Mouse (Mus musculus): Measurements from ENCODE around the gene Gabbr2. TPM values are rescaled to one million over a fixed set of nuclear protein-coding genes. Genes with fewer than 3 reads are reported as not detected.

Gabbr2 gene
- total and polyA plus RNA-seq, 2 experiments from 2014 or later: 17.7 to 98.9 TPM

- no peak for ATAC-seq
These were observed 31.5 kb downstream of the Gabbr2 start for GRCm38 (mm10) chr4:46960208-46960607.

GRCm38 (mm10) chr4:46959776-46960175 lies 31.9 kb downstream of the Gabbr2 start:
- TF ChIP-seq CTCF (IDR thresholded peaks at IDR 0.05; ENCODE audit: low read depth): no peak
- Histone ChIP-seq H3K4me3 (ENCODE audit: low read length) (no peak overlapping the region), H3K27ac (no peak overlapping the region), H3K4me2 (ENCODE audit: low read depth, low read length) (no peak overlapping the region), H3K27me3 (ENCODE audit: insufficient read depth, low read length) (no peaks in the 10 kb centered on the region), H3K9ac (replicated peaks; ENCODE audit: low read length) (no peak overlapping the region), H3K36me3 (ENCODE audit: insufficient read depth, low read length) (no peaks in the 10 kb centered on the region), H3K9me3 (ENCODE audit: low read length) (no peaks in the 10 kb centered on the region), H3K4me1 (ENCODE audit: insufficient read depth, low read length) (peaks cover 4% of the 10 kb centered on the region)
- DNase-seq (ENCODE audit: low spot score) (no peak), ATAC-seq (no peak)
- 93% methylated on average over 6 of the region's 6 CpGs for WGBS

More at GRCm38 (mm10) chr4:46960208-46960607, 31.5 kb downstream of the Gabbr2 start:
- Histone ChIP-seq H3K27ac (no peak overlapping the region), H3K36me3 (ENCODE audit: insufficient read depth, low read length) (no peaks in the 10 kb centered on the region), H3K4me1 (ENCODE audit: insufficient read depth, low read length) (peaks cover 4% of the 10 kb centered on the region), H3K27me3 (ENCODE audit: insufficient read depth, low read length) (no peaks in the 10 kb centered on the region), H3K9ac (replicated peaks; ENCODE audit: low read length) (no peak overlapping the region), H3K4me2 (ENCODE audit: low read depth, low read length) (no peak overlapping the region), H3K4me3 (ENCODE audit: low read length) (no peak overlapping the region), H3K9me3 (ENCODE audit: low read length) (no peaks in the 10 kb centered on the region)
- WGBS: 69% methylated on average over 10 of the region's 10 CpGs
- no peak for TF ChIP-seq CTCF (IDR thresholded peaks at IDR 0.05; ENCODE audit: low read depth)
- no peak for DNase-seq (ENCODE audit: low spot score)

DNA sequence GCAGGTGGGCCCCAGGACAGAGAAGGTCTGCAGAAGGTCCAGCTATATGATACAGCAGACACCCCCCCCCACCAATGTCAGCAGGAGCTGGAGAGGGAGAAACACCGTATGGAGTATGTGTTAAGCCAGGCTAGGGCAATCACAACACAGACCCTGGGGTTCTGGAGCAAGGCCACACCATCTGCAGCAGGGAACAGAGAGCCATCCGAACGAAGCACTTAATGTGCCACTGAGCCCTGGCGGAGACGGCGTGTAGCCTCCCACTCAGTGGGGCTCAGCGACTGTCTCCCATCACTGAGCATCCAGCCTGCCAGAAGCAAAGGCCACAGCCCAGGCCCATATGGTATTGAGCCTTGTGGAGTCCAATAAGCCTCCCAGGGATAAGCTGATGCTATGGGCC lies 33.7 kb downstream of the Gabbr2 start:
- DNase-seq (ENCODE audit: low spot score): peak; percentile 54
- Histone ChIP-seq H3K27ac (0 out of 2 replicates have a peak overlapping the region, but pooled peaks have one; percentile 15), H3K9ac (replicated peaks; ENCODE audit: low read length) (no peak overlapping the region), H3K27me3 (ENCODE audit: insufficient read depth, low read length) (no peaks in the 10 kb centered on the region), H3K4me3 (ENCODE audit: low read length) (no peak overlapping the region), H3K4me2 (ENCODE audit: low read depth, low read length) (no peak overlapping the region), H3K36me3 (ENCODE audit: insufficient read depth, low read length) (no peaks in the 10 kb centered on the region), H3K4me1 (ENCODE audit: insufficient read depth, low read length) (peaks cover 4% of the 10 kb centered on the region), H3K9me3 (ENCODE audit: low read length) (no peaks in the 10 kb centered on the region)
- TF ChIP-seq CTCF (IDR thresholded peaks at IDR 0.05; ENCODE audit: low read depth): no peak
- peak; percentile 64 for ATAC-seq
- 51% methylated on average over 7 of the region's 7 CpGs for WGBS

- Histone ChIP-seq H3K27me3 (ENCODE audit: insufficient read depth, low read length) (no peaks in the 10 kb centered on the region), H3K4me2 (ENCODE audit: low read depth, low read length) (no peak overlapping the region), H3K4me3 (ENCODE audit: low read length) (no peak overlapping the region), H3K27ac (no peak overlapping the region), H3K9ac (replicated peaks; ENCODE audit: low read length) (no peak overlapping the region), H3K4me1 (ENCODE audit: insufficient read depth, low read length) (peaks cover 4% of the 10 kb centered on the region), H3K9me3 (ENCODE audit: low read length) (no peaks in the 10 kb centered on the region), H3K36me3 (ENCODE audit: insufficient read depth, low read length) (no peaks in the 10 kb centered on the region)
- no peak for DNase-seq (ENCODE audit: low spot score)
- no peak for TF ChIP-seq CTCF (IDR thresholded peaks at IDR 0.05; ENCODE audit: low read depth)
- no peak for ATAC-seq
- 75% methylated on average over 4 of the region's 4 CpGs for WGBS
These were observed 34.7 kb downstream of the Gabbr2 start for GRCm38 (mm10) chr4:46956966-46957365.

DNA sequence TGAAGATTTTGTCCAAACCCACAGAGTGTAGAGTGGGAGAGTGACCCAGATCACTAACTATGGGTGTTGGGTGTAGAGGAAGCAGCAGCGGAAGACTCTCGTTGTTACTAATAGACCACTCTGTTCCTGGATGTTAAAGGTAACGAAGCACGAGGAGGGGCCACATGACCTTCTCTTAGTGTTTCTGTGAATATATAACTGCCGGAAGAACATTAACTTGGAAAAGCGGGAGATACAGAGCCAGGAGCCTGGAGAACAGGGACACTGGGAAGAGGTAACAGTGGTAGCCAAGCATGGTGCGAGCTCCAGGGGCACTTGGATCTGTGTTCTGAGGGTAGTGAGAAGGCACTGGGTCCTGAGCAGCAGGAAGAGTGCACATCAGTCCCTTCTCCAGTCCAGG lies 38.7 kb downstream of the Gabbr2 start:
- Histone ChIP-seq H3K36me3 (ENCODE audit: insufficient read depth, low read length) (no peaks in the 10 kb centered on the region), H3K4me3 (ENCODE audit: low read length) (no peak overlapping the region), H3K4me2 (ENCODE audit: low read depth, low read length) (no peak overlapping the region), H3K4me1 (ENCODE audit: insufficient read depth, low read length) (peaks cover 4% of the 10 kb centered on the region), H3K9me3 (ENCODE audit: low read length) (no peaks in the 10 kb centered on the region), H3K9ac (replicated peaks; ENCODE audit: low read length) (no peak overlapping the region), H3K27ac (no peak overlapping the region), H3K27me3 (ENCODE audit: insufficient read depth, low read length) (no peaks in the 10 kb centered on the region)
- 87% methylated on average over 7 of the region's 7 CpGs for WGBS
- DNase-seq (ENCODE audit: low spot score): no peak
- TF ChIP-seq CTCF (IDR thresholded peaks at IDR 0.05; ENCODE audit: low read depth): no peak
- no peak for ATAC-seq

DNA sequence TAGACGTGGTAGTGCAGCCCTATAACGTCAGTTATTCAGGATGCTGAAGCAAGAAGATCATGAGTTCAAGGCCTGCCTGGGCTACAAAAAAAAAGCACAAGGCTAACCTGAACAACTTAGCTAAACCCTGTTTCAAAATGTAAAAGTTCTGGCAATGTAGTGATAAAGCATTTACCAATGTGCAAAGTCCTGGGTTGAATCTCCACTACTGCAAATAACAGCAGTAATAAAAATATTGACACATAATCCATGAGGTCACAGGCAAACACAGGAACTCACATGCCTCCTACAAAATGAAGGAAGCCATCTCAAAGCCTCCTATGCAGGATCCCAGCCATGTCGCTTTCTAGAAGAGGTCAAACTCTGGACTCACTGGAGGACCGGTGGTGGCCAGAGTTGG lies 39.1 kb downstream of the Gabbr2 start:
- no peaks in the 10 kb centered on the region for H3K36me3 ChIP-seq (ENCODE audit: insufficient read depth, low read length)
- TF ChIP-seq CTCF (IDR thresholded peaks at IDR 0.05; ENCODE audit: low read depth): no peak
- WGBS: 86% methylated on average over 4 of the region's 4 CpGs

GRCm38 (mm10) chr4:46934291-46934690 lies 57.4 kb downstream of the Gabbr2 start:
- no peak overlapping the region for H3K4me2 ChIP-seq (ENCODE audit: low read depth, low read length)
- WGBS: 60% methylated on average over 3 of the region's 3 CpGs
- no peak overlapping the region for H3K27ac ChIP-seq
- no peak for ATAC-seq
- no peaks in the 10 kb centered on the region for H3K36me3 ChIP-seq (ENCODE audit: insufficient read depth, low read length)
- no peak for TF ChIP-seq CTCF (IDR thresholded peaks at IDR 0.05; ENCODE audit: low read depth)
- no peaks in the 10 kb centered on the region for H3K9me3 ChIP-seq (ENCODE audit: low read length)
- H3K9ac ChIP-seq (replicated peaks; ENCODE audit: low read length): no peak overlapping the region
- H3K4me1 ChIP-seq (ENCODE audit: insufficient read depth, low read length): peaks cover 32% of the 10 kb centered on the region
- peak; percentile 34 for DNase-seq (ENCODE audit: low spot score)
- H3K4me3 ChIP-seq (ENCODE audit: low read length): no peak overlapping the region
- H3K27me3 ChIP-seq (ENCODE audit: insufficient read depth, low read length): no peaks in the 10 kb centered on the region

More for the DNA sequence above, 39.1 kb downstream of the Gabbr2 start:
- Histone ChIP-seq H3K4me2 (ENCODE audit: low read depth, low read length) (no peak overlapping the region), H3K27ac (no peak overlapping the region), H3K27me3 (ENCODE audit: insufficient read depth, low read length) (no peaks in the 10 kb centered on the region), H3K9ac (replicated peaks; ENCODE audit: low read length) (no peak overlapping the region), H3K4me1 (ENCODE audit: insufficient read depth, low read length) (peaks cover under 1% of the 10 kb centered on the region; the same call in 1 of the 2 replicates), H3K9me3 (ENCODE audit: low read length) (no peaks in the 10 kb centered on the region), H3K4me3 (ENCODE audit: low read length) (no peak overlapping the region)
- ATAC-seq (no peak), DNase-seq (ENCODE audit: low spot score) (no peak)
